Mouse (Mus musculus): ENCODE data around the gene Naip6.
"Not testable (repeated sequence)": the region's sequence is repeated elsewhere in the genome, so short reads cannot be mapped to it uniquely, and the experiment has no call there.

GRCm38 (mm10) chr13:100322266-100322837 is 4.9 kb upstream of the Naip6 start:
- not testable (repeated sequence) for TF ChIP-seq CTCF (IDR thresholded peaks at IDR 0.05; ENCODE audit: borderline replicate concordance, insufficient read depth, low read length); POLR2A (IDR thresholded peaks at IDR 0.05; ENCODE audit: low read depth, low read length)

Data from embryonic fibroblast, embryonic 13.5 days (primary cell).